Mouse (Mus musculus): ENCODE data around the gene Pde7b.

Gene Pde7b

GRCm38 (mm10) chr10:20574414-20574813, 150.5 kb downstream of the Pde7b start:
- DNase-seq (ENCODE audit: low read depth, low spot score): no peak
- no peaks in the 10 kb centered on the region for H3K27me3 ChIP-seq (ENCODE audit: control insufficient read depth, insufficient read depth, low read length, poor library complexity, severe bottlenecking)
- H3K36me3 ChIP-seq (ENCODE audit: control insufficient read depth, insufficient read depth, low read length, poor library complexity, severe bottlenecking): no peaks in the 10 kb centered on the region

- Histone ChIP-seq H3K27me3 (ENCODE audit: control insufficient read depth, insufficient read depth, low read length, poor library complexity, severe bottlenecking) (no peaks in the 10 kb centered on the region), H3K36me3 (ENCODE audit: control insufficient read depth, insufficient read depth, low read length, poor library complexity, severe bottlenecking) (no peaks in the 10 kb centered on the region)
- no peak for DNase-seq (ENCODE audit: low read depth, low spot score)
Measured at GRCm38 (mm10) chr10:20571521-20571920, 153.4 kb downstream of the Pde7b start.

- Histone ChIP-seq H3K36me3 (ENCODE audit: control insufficient read depth, insufficient read depth, low read length, poor library complexity, severe bottlenecking) (no peaks in the 10 kb centered on the region), H3K27me3 (ENCODE audit: control insufficient read depth, insufficient read depth, low read length, poor library complexity, severe bottlenecking) (no peaks in the 10 kb centered on the region)
- DNase-seq (ENCODE audit: low read depth, low spot score): no peak
Measured at GRCm38 (mm10) chr10:20568630-20569029, 156.2 kb downstream of the Pde7b start.

GRCm38 (mm10) chr10:20567684-20568236, 157.1 kb downstream of the Pde7b start:
- DNase-seq (ENCODE audit: low read depth, low spot score): no peak
- Histone ChIP-seq H3K27me3 (ENCODE audit: control insufficient read depth, insufficient read depth, low read length, poor library complexity, severe bottlenecking) (no peaks in the 10 kb centered on the region), H3K36me3 (ENCODE audit: control insufficient read depth, insufficient read depth, low read length, poor library complexity, severe bottlenecking) (no peaks in the 10 kb centered on the region)

GRCm38 (mm10) chr10:20556477-20556876, 168.4 kb downstream of the Pde7b start:
- no peaks in the 10 kb centered on the region for H3K36me3 ChIP-seq (ENCODE audit: control insufficient read depth, insufficient read depth, low read length, poor library complexity, severe bottlenecking)
- no peak for DNase-seq (ENCODE audit: low read depth, low spot score)
- H3K27me3 ChIP-seq (ENCODE audit: control insufficient read depth, insufficient read depth, low read length, poor library complexity, severe bottlenecking): no peaks in the 10 kb centered on the region

GRCm38 (mm10) chr10:20551341-20551740, 173.5 kb downstream of the Pde7b start:
- Histone ChIP-seq H3K36me3 (ENCODE audit: control insufficient read depth, insufficient read depth, low read length, poor library complexity, severe bottlenecking) (no peaks in the 10 kb centered on the region), H3K27me3 (ENCODE audit: control insufficient read depth, insufficient read depth, low read length, poor library complexity, severe bottlenecking) (no peaks in the 10 kb centered on the region)
- DNase-seq (ENCODE audit: low read depth, low spot score): no peak

GRCm38 (mm10) chr10:20550771-20551170, 174.1 kb downstream of the Pde7b start:
- H3K27me3 ChIP-seq (ENCODE audit: control insufficient read depth, insufficient read depth, low read length, poor library complexity, severe bottlenecking): no peaks in the 10 kb centered on the region
- DNase-seq (ENCODE audit: low read depth, low spot score): no peak

GRCm38 (mm10) chr10:20550161-20550560, 174.7 kb downstream of the Pde7b start:
- Histone ChIP-seq H3K27me3 (ENCODE audit: control insufficient read depth, insufficient read depth, low read length, poor library complexity, severe bottlenecking) (no peaks in the 10 kb centered on the region), H3K36me3 (ENCODE audit: control insufficient read depth, insufficient read depth, low read length, poor library complexity, severe bottlenecking) (no peaks in the 10 kb centered on the region)
- DNase-seq (ENCODE audit: low read depth, low spot score): no peak

More at GRCm38 (mm10) chr10:20550771-20551170, 174.1 kb downstream of the Pde7b start:
- no peaks in the 10 kb centered on the region for H3K36me3 ChIP-seq (ENCODE audit: control insufficient read depth, insufficient read depth, low read length, poor library complexity, severe bottlenecking)

- Histone ChIP-seq H3K36me3 (ENCODE audit: control insufficient read depth, insufficient read depth, low read length, poor library complexity, severe bottlenecking) (no peaks in the 10 kb centered on the region), H3K27me3 (ENCODE audit: control insufficient read depth, insufficient read depth, low read length, poor library complexity, severe bottlenecking) (no peaks in the 10 kb centered on the region)
- DNase-seq (ENCODE audit: low read depth, low spot score): no peak
Measured at GRCm38 (mm10) chr10:20548833-20549710, 175.8 kb downstream of the Pde7b start.

GRCm38 (mm10) chr10:20547951-20548551, 176.8 kb downstream of the Pde7b start:
- Histone ChIP-seq H3K27me3 (ENCODE audit: control insufficient read depth, insufficient read depth, low read length, poor library complexity, severe bottlenecking) (no peaks in the 10 kb centered on the region), H3K36me3 (ENCODE audit: control insufficient read depth, insufficient read depth, low read length, poor library complexity, severe bottlenecking) (no peaks in the 10 kb centered on the region)
- DNase-seq (ENCODE audit: low read depth, low spot score): peak; percentile 5

- Histone ChIP-seq H3K36me3 (ENCODE audit: control insufficient read depth, insufficient read depth, low read length, poor library complexity, severe bottlenecking) (no peaks in the 10 kb centered on the region), H3K27me3 (ENCODE audit: control insufficient read depth, insufficient read depth, low read length, poor library complexity, severe bottlenecking) (no peaks in the 10 kb centered on the region)
- DNase-seq (ENCODE audit: low read depth, low spot score): no peak
Measured at GRCm38 (mm10) chr10:20543121-20543520, 181.8 kb downstream of the Pde7b start.

- no peaks in the 10 kb centered on the region for H3K27me3 ChIP-seq (ENCODE audit: control insufficient read depth, insufficient read depth, low read length, poor library complexity, severe bottlenecking)
- H3K36me3 ChIP-seq (ENCODE audit: control insufficient read depth, insufficient read depth, low read length, poor library complexity, severe bottlenecking): no peaks in the 10 kb centered on the region
- DNase-seq (ENCODE audit: low read depth, low spot score): no peak
Measured at GRCm38 (mm10) chr10:20533811-20534210, 191.1 kb downstream of the Pde7b start.

- Histone ChIP-seq H3K36me3 (ENCODE audit: control insufficient read depth, insufficient read depth, low read length, poor library complexity, severe bottlenecking) (no peaks in the 10 kb centered on the region), H3K27me3 (ENCODE audit: control insufficient read depth, insufficient read depth, low read length, poor library complexity, severe bottlenecking) (no peaks in the 10 kb centered on the region)
- DNase-seq (ENCODE audit: low read depth, low spot score): no peak
Measured at GRCm38 (mm10) chr10:20531921-20532320, 193.0 kb downstream of the Pde7b start.

- no peak for DNase-seq (ENCODE audit: low read depth, low spot score)
- Histone ChIP-seq H3K36me3 (ENCODE audit: control insufficient read depth, insufficient read depth, low read length, poor library complexity, severe bottlenecking) (no peaks in the 10 kb centered on the region), H3K27me3 (ENCODE audit: control insufficient read depth, insufficient read depth, low read length, poor library complexity, severe bottlenecking) (no peaks in the 10 kb centered on the region)
Measured at GRCm38 (mm10) chr10:20528544-20529411, 196.1 kb downstream of the Pde7b start.

Measured in splenic B cell, adult 2 months (primary cell).